Mouse (Mus musculus): ENCODE measurements around the gene Nhp2.

GRCm38 (mm10) chr11:51653736-51654135 is 34.2 kb downstream of the Nhp2 start:
- TF ChIP-seq CTCF (IDR thresholded peaks at IDR 0.05; ENCODE audit: extremely low read depth, insufficient read depth, low read length) (no peak), POLR2A (IDR thresholded peaks at IDR 0.05; ENCODE audit: extremely low read depth, insufficient read depth, low read length) (no peak)
